Mouse (Mus musculus) kidney, adult 2 months (tissue): ENCODE data around the gene Pmel. TPM values are rescaled to one million over a fixed set of nuclear protein-coding genes. Genes with fewer than 3 reads are reported as not detected.

Experiments
- DNase-seq: peaks from one replicate; pipeline ENCODE4 v3.0.0; 2021
- H3K27ac ChIP-seq: fragments of 200-500 bp; 2 replicates; pipeline ENCODE4 v1.5.1; 2012; ENCODE audit warnings: low read depth, low read length, control low read depth, inconsistent platforms; ENCODE audit not compliant: insufficient read depth
- H3K27me3 ChIP-seq: fragments of 200-500 bp; replicated peaks from 2 replicates; pipeline ENCODE4 v1.6.1; 2012; ENCODE audit warnings: mild to moderate bottlenecking, moderate library complexity, low read length, inconsistent platforms; ENCODE audit not compliant: control insufficient read depth, insufficient read depth
- H3K36me3 ChIP-seq: fragments of 200-500 bp; 2 replicates; pipeline ENCODE4 v1.6.1; 2012; ENCODE audit warnings: mild to moderate bottlenecking, moderate library complexity, low read length, inconsistent platforms; ENCODE audit not compliant: control insufficient read depth, insufficient read depth
- H3K4me1 ChIP-seq: fragments of 200-500 bp; 2 replicates; pipeline ENCODE4 v1.6.1; 2011; ENCODE audit warnings: low read length; ENCODE audit not compliant: control insufficient read depth, insufficient read depth
- H3K4me3 ChIP-seq: fragments of 200-500 bp; 2 replicates; pipeline ENCODE4 v1.5.1; 2011; ENCODE audit warnings: mild to moderate bottlenecking, low read depth, low read length, control low read depth; ENCODE audit not compliant: insufficient read depth
- CTCF ChIP-seq: fragments of 200-500 bp; conservative IDR thresholded peaks from 2 replicates; pipeline ENCODE4 v1.5.1; 2011; ENCODE audit warnings: low read depth, mild to moderate bottlenecking, control low read depth, low read length, moderate library complexity, mixed read lengths; ENCODE audit not compliant: insufficient read depth, insufficient read length
- POLR2A ChIP-seq: fragments of 200-500 bp; IDR thresholded peaks from one replicate; pipeline ENCODE4 v1.6.1; 2011; ENCODE audit warnings: low read depth, low read length, control low read depth
- WGBS: fragments of 180-500 bp; shearing (Covaris S2); methylation state at CpG from one replicate; pipeline ENCODE4 v1.1.7; 2018; 5-methylcytosine and 5-hydroxymethylcytosine counted together
- polyA plus RNA-seq: library from polyadenylated mRNA; depleted of rRNA; stranded (reverse); fragments of >200 nt; gene quantifications from 2 replicates; pipeline ENCODE4 v1.2.3, GENCODE M21; 2012

Gene Pmel
- polyA plus RNA-seq, 1 experiment, result 0.61 TPM

DNA sequence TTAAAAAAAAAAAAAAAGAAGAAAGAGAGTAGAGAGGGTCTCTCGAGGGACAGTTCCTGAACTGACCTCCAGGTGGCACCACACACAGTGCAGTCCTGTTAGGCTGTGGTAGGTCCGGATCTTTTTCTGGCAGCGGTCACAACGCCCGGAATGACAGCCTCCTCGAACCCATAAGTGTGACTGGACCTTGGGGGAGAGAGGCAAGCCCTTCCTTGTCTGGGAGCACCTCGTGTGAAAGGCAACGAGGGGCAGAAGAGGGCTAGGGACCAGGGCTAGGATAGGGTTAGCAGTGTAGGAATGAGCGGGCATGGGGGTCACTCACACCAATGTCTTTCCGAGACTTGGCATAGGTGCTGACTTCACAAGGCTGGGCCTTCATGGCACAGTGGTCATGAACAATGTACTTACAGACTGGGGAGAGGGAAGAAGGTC, 27.0 kb downstream of the Pmel start:
- H3K4me1 ChIP-seq, result peaks cover 3% of the 10 kb centered on the region; the same call in 1 of the 2 replicates
- TF ChIP-seq POLR2A, result no peak
- peak; percentile 81 for TF ChIP-seq CTCF
- H3K4me3 ChIP-seq, result no peak overlapping the region
- no peaks in the 10 kb centered on the region for H3K36me3 ChIP-seq
- peak; percentile 74 for DNase-seq
- no peaks in the 10 kb centered on the region for H3K27me3 ChIP-seq
- H3K27ac ChIP-seq, result no peak overlapping the region
- WGBS, result 18% methylated on average over 10 of the region's 10 CpGs

DNA sequence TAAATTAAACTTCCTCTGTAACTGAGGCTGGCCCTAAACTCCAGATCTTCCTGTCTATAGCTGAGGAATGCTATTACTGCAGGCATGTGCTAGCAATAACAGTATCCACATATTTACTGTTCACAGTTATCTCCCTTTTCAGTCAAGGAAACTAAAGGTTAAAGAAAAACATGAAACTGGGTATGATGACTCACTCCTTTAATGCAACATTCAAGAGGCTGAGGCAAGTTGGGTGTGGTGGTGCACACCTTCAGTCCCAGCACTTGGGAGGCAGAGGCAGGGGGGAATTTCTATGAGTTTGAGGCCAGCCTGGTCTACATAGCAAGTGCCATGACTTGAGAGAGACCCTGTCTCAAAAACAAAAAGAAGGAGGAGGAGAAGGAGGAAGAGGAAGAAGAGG, 28.0 kb downstream of the Pmel start:
- Histone ChIP-seq H3K36me3 (no peaks in the 10 kb centered on the region), H3K27me3 (no peaks in the 10 kb centered on the region)

DNA sequence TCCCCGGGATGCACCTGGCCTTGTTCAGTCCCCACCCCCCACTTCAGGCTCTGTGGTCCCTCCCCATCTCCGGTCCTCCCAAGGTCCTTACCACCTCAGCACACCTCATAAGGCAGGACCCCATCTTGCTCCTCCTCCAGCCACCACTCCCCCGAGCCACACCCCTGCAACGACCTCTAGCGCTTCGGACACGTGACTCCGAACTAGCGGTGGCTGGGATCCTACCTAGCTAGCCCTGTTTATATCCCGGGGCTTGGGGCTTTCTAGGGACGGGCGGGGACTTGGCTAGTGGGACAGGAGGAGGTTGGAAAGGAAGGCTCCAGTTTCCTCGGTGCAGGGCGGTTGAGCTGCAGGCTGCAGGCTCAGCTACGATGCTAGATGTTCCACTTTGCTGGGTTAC, 33.4 kb downstream of the Pmel start:
- no peaks in the 10 kb centered on the region for H3K27me3 ChIP-seq
- 18% methylated on average over 15 of the region's 15 CpGs for WGBS
- no peaks in the 10 kb centered on the region for H3K4me1 ChIP-seq
- H3K27ac ChIP-seq, result no peak overlapping the region
- H3K36me3 ChIP-seq, result no peaks in the 10 kb centered on the region
- H3K4me3 ChIP-seq, result no peak overlapping the region
- no peak for TF ChIP-seq POLR2A
- TF ChIP-seq CTCF, result no peak
- peak; percentile 17 for DNase-seq

More for the DNA sequence above, 28.0 kb downstream of the Pmel start:
- DNase-seq, result no peak
- no peak for TF ChIP-seq POLR2A
- no peak for TF ChIP-seq CTCF
- Histone ChIP-seq H3K4me1 (peaks cover 3% of the 10 kb centered on the region; the same call in 1 of the 2 replicates), H3K4me3 (no peak overlapping the region), H3K27ac (no peak overlapping the region)

DNA sequence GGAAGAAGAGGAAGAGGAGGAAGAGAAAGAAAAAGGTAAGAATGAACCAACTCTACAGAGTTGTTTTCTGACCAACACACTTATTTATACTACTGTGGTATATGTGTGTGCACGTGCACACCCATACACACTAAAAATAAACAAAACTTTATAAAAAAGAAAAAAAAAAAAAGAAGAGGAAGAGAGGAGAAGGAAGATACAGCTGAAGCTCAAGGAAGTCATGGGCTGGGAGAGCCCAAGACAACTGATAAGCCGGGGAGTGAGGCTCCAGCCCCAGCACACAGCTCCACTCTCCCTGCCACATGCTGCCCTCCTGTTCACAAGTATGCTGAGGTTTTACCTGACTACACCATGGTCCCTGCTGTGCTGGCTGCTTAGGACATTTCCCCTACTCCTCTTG, 36.3 kb downstream of the Pmel start:
- WGBS, result 69% methylated on average over 2 of the region's 2 CpGs
- Histone ChIP-seq H3K27ac (no peak overlapping the region), H3K4me1 (peaks cover 8% of the 10 kb centered on the region; the same call in 1 of the 2 replicates), H3K4me3 (no peak overlapping the region), H3K36me3 (no peaks in the 10 kb centered on the region), H3K27me3 (no peaks in the 10 kb centered on the region)
- no peak for TF ChIP-seq CTCF
- no peak for TF ChIP-seq POLR2A
- no peak for DNase-seq

DNA sequence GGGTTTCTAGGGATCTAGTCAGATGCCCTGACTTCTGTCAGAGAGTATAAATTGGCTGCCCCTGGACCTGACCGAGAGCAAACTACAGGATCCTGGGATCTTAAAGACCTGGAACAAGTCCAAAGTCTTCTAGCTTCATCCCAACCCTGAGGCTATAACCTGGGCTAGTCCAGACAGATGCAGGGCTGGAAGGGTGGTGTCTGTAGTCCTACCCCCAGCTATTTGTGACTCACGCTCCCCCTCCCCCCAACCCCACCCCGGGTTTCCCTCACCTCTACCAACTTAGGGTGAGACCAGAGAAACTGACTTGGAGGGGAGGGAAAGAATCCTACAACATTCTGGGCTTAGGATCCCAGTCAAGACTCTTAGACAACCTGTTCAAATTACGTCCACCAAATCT, 38.6 kb downstream of the Pmel start:
- DNase-seq, result no peak
- Histone ChIP-seq H3K27me3 (no peaks in the 10 kb centered on the region), H3K4me1 (peaks cover 9% of the 10 kb centered on the region; the same call in 1 of the 2 replicates), H3K27ac (no peak overlapping the region), H3K36me3 (no peaks in the 10 kb centered on the region), H3K4me3 (no peak overlapping the region)
- 29% methylated on average over 4 of the region's 4 CpGs for WGBS
- no peak for TF ChIP-seq POLR2A
- no peak for TF ChIP-seq CTCF

DNA sequence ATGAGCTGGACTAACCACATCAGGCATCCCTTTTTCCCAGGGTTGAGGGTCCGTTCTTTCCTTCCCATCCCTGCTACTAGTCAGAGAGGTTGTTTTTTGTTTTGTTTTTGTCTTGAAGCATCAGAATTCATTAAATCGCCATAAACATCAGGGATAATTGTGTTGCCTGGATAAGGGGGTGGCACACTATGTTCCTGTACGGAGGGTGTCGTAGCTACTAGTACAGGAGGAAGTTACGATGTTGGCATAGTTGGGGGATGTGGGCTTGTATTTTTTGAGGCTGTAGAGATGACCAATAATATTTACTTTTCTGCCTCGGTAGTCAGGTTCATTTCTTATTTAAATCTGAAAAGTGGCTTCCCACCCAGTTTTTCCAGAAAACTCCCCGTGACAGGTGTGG, 39.2 kb downstream of the Pmel start:
- WGBS, result 3% methylated on average over 7 of the region's 7 CpGs
- DNase-seq, result peak; percentile 7
- Histone ChIP-seq H3K27me3 (no peaks in the 10 kb centered on the region), H3K4me1 (peaks cover 9% of the 10 kb centered on the region; the same call in 1 of the 2 replicates), H3K27ac (peak overlapping the region; percentile 62), H3K36me3 (no peaks in the 10 kb centered on the region), H3K4me3 (peak overlapping the region; percentile 77)
- TF ChIP-seq CTCF, result no peak
- TF ChIP-seq POLR2A, result no peak

DNA sequence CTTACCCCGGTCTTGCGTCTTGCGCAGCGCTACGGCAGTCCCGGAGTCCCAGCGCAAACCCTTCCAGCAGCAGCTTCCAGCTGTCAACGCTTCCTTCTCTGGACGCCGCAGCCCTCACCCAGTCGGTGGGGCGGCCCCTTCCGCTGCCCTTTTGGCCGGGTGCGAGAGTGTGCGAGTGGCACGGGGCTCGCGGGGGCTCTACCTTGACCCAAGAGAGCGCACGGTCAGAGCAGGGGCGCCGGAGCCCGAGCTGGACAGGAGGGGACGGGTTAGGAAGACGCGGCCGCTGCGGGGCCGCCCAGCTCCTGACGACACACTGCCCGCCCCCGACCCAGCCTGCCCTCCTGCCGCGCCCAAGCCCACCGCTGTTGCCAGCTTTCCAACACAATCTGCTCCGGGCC, 39.8 kb downstream of the Pmel start:
- Histone ChIP-seq H3K4me3 (peak overlapping the region; percentile 77), H3K27ac (peak overlapping the region; percentile 62), H3K36me3 (no peaks in the 10 kb centered on the region), H3K27me3 (no peaks in the 10 kb centered on the region), H3K4me1 (peaks cover 9% of the 10 kb centered on the region; the same call in 1 of the 2 replicates)
- TF ChIP-seq POLR2A (no peak), CTCF (no peak)
- peak; percentile 71 for DNase-seq
- WGBS, result under 1% methylated on average over 34 of the region's 37 CpGs
